Mouse (Mus musculus) midbrain, postnatal 0 days (tissue): ENCODE data around the gene Rbpj. TPM values are rescaled to one million over a fixed set of nuclear protein-coding genes. Genes with fewer than 3 reads are reported as not detected.
"Not testable (repeated sequence)": the region's sequence is repeated elsewhere in the genome, so short reads cannot be mapped to it uniquely, and the experiment has no call there.

Experiments used
- ATAC-seq: fragments of 200-750 bp; cut with Nextera tagmentation; 2 replicates; pipeline ENCODE4 v1.8.0; 2017; ENCODE audit warnings: moderate number of reproducible peaks, mild to moderate bottlenecking, moderate TSS enrichment, moderate library complexity; ENCODE audit not compliant: low FRiP score
- DNase-seq: peaks from one replicate; pipeline ENCODE4 v3.0.0-alpha.2; 2015; ENCODE audit warnings: low spot score
- H3K27ac ChIP-seq: fragments of 300-500 bp; sonication (generic); 2 replicates; pipeline ENCODE4 v1.5.1; 2014; ENCODE audit warnings: low read depth, mild to moderate bottlenecking, low read length, mixed read lengths
- H3K27me3 ChIP-seq: fragments of 300-500 bp; sonication (generic); 2 replicates; pipeline ENCODE4 v1.6.1; 2014; ENCODE audit warnings: low read length, control low read depth, mixed read lengths; ENCODE audit not compliant: insufficient read depth
- H3K36me3 ChIP-seq: fragments of 300-500 bp; sonication (generic); 2 replicates; pipeline ENCODE4 v1.6.1; 2014; ENCODE audit warnings: low read length, control low read depth, mixed read lengths; ENCODE audit not compliant: insufficient read depth
- H3K4me1 ChIP-seq: fragments of 300-500 bp; sonication (generic); 2 replicates; pipeline ENCODE4 v1.6.1; 2014; ENCODE audit warnings: mild to moderate bottlenecking, control low read depth, antibody characterized with exemption, low read length, mixed read lengths; ENCODE audit not compliant: insufficient read depth
- H3K4me2 ChIP-seq: fragments of 300-500 bp; sonication (generic); 2 replicates; pipeline ENCODE4 v1.6.1; 2014; ENCODE audit warnings: low read depth, mild to moderate bottlenecking, low read length, mixed read lengths; ENCODE audit not compliant: poor library complexity, severe bottlenecking
- H3K4me3 ChIP-seq: fragments of 300-500 bp; sonication (generic); 2 replicates; pipeline ENCODE4 v1.5.1; 2014; ENCODE audit warnings: low read depth, mild to moderate bottlenecking, low read length, moderate library complexity
- H3K9ac ChIP-seq: fragments of 300-500 bp; sonication (generic); replicated peaks from 2 replicates; pipeline ENCODE4 v1.6.1; 2014; ENCODE audit warnings: mild to moderate bottlenecking, low read length, moderate library complexity, mixed read lengths; ENCODE audit not compliant: poor library complexity, severe bottlenecking
- H3K9me3 ChIP-seq: fragments of 300-500 bp; sonication (generic); 2 replicates; pipeline ENCODE4 v1.6.1; 2016; ENCODE audit warnings: low read length, control low read depth
- CTCF ChIP-seq: IDR thresholded peaks from 2 replicates; pipeline ENCODE4 v1.5.1; 2016; ENCODE audit warnings: antibody characterized with exemption, mild to moderate bottlenecking
- WGBS: fragments of 180-500 bp; shearing (Covaris S2); extraction: QIAGEN DNeasy Blood & Tissue Kit; methylation state at CpG from one replicate; pipeline ENCODE4 v1.1.7; 2014; 5-methylcytosine and 5-hydroxymethylcytosine counted together
- polyA plus RNA-seq: library from polyadenylated mRNA; unstranded; fragments of >200 nt; fragmentation: Nextera tagmentation; extraction: Ambion mirVana; gene quantifications from 2 replicates; pipeline ENCODE4 v1.2.1, GENCODE M21; 2015
- total RNA-seq: library from RNA; depleted of rRNA; stranded (reverse); fragments of >200 nt; gene quantifications from 2 replicates; pipeline ENCODE4 v1.2.3, GENCODE M21; 2014

Gene Rbpj
- total and polyA plus RNA-seq, 2 experiments from 2014 or later = 14.8 to 21.0 TPM

DNA sequence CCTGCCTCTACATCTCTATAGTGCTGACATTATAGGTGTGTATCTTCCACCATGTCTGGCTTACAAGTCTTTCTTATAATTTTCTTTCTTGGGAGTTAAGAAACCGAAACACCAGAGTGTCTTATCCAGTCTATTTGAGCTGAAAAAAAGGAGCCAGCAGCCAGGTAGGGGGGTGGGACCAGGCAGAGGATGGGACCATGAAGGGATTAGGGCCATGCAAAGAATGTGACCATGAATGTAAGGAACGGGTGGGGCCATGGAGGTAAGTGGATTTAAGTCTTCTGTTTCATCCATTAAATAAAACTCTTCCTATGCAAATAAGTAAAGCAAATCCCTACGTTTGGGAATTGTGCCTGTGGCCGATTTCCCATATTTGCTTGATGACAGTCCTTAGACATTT lies 78.0 kb downstream of the Rbpj start:
- H3K4me2 ChIP-seq = no peak overlapping the region
- H3K4me1 ChIP-seq = no peaks in the 10 kb centered on the region
- H3K36me3 ChIP-seq = no peaks in the 10 kb centered on the region
- no peak for ATAC-seq
- DNase-seq = no peak
- H3K27me3 ChIP-seq = no peaks in the 10 kb centered on the region
- H3K9me3 ChIP-seq = no peaks in the 10 kb centered on the region
- H3K4me3 ChIP-seq = no peak overlapping the region
- no peak for TF ChIP-seq CTCF
- no peak overlapping the region for H3K27ac ChIP-seq
- no peak overlapping the region for H3K9ac ChIP-seq
- WGBS = 75% methylated on average over 4 of the region's 4 CpGs

DNA sequence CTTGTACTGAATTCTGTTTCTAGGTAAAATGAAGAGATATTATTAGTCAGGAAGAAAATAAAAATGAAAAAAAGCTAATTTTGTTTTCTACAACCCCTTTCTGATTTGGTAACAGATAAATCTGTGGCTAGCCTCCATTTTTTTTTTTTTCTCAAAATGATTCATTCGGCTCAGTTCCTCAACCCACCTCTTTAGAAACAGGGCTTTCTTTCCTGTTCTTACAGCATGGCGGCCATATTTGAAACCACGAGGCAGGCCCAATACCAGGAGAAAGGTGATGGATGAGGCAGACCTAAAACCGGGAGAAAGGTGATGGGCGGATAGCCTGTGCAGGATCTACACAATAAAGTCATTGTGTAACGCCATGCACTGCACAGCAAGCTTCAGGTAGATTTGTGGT lies 80.5 kb downstream of the Rbpj start:
- Histone ChIP-seq H3K4me3 (no peak overlapping the region), H3K27ac (no peak overlapping the region), H3K4me2 (no peak overlapping the region), H3K36me3 (no peaks in the 10 kb centered on the region), H3K9ac (no peak overlapping the region), H3K9me3 (no peaks in the 10 kb centered on the region), H3K4me1 (no peaks in the 10 kb centered on the region), H3K27me3 (no peaks in the 10 kb centered on the region)
- DNase-seq (no peak), ATAC-seq (no peak)
- no peak for TF ChIP-seq CTCF
- 92% methylated on average over 6 of the region's 6 CpGs for WGBS

DNA sequence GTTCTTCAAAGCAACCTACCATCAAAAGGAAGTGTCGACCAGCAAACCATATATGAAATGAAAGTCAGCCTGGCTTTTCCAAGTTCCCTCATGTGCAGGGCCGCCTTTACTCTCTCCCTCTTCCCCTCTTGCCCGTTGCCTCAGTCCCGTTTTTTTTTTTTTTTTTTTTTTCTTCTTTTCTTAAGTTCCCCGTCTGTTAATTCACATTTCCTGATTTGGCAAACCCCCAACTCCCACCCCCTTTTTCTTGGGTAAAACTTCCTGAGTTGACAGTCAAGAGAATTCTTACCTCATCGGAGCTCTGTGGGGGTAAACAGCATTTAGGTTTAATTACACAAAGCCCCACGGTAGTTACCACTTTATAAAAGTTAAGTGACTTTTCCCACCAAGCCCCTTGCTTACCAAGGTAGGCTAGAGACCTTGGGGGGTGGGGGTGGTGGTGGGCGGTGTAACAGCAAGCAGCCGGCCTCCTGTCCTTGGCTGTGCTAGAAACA lies 81.1 kb downstream of the Rbpj start:
- DNase-seq = no peak
- no peak for TF ChIP-seq CTCF
- no peak overlapping the region for H3K4me2 ChIP-seq
- no peak overlapping the region for H3K27ac ChIP-seq
- no peak overlapping the region for H3K4me3 ChIP-seq
- H3K9me3 ChIP-seq = no peaks in the 10 kb centered on the region
- H3K27me3 ChIP-seq = no peaks in the 10 kb centered on the region
- H3K9ac ChIP-seq = no peak overlapping the region
- H3K4me1 ChIP-seq = no peaks in the 10 kb centered on the region
- WGBS = 70% methylated on average over 9 of the region's 9 CpGs
- ATAC-seq = no peak
- H3K36me3 ChIP-seq = no peaks in the 10 kb centered on the region

DNA sequence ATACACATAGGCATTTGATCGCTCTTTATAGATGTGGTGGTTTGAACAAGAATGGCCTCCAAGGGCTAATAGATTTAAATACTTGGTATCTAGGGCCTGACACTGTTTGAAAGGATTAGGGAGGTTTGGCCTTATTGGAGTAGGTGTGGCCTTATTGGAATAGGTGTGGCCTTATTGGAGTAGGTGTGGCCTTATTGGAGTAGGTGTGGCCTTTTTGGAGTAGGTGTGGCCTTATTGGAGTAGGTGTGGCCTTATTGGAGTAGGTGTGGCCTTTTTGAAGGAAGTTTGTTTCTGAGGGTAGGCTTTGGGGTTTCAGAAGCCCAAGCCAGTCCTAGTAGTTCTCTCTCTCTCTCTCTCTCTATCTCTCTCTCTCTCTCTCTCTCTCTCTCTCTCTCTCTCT lies 84.4 kb downstream of the Rbpj start:
- H3K27me3 ChIP-seq, H3K9ac ChIP-seq, H3K4me1 ChIP-seq, H3K4me3 ChIP-seq, H3K4me2 ChIP-seq, H3K27ac ChIP-seq, H3K36me3 ChIP-seq, ATAC-seq, DNase-seq, H3K9me3 ChIP-seq: not testable (repeated sequence)
- 100% methylated on average over 1 of the region's 1 CpGs for WGBS

DNA sequence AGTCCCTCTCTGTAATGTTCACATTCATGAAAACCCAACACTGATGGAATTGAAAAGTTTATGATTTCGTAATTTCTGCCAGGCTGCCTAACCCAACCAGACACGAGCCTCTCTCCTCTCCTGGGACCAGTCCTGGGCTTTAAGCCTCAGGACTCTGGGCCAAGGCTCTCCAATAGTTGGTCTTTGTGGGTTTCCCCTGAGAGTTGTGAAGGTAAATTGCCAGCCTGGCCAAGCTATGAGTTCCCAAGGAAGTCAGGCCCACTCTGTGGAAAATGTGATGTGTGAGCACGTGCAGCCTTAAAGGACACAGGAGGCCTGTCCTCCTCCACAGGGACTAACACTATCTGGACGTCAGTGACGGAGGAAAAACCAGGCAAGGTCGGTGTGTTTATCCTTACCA lies 85.4 kb downstream of the Rbpj start:
- Histone ChIP-seq H3K27ac (no peak overlapping the region), H3K9me3 (no peaks in the 10 kb centered on the region), H3K4me2 (no peak overlapping the region), H3K4me1 (no peaks in the 10 kb centered on the region), H3K9ac (no peak overlapping the region), H3K27me3 (no peaks in the 10 kb centered on the region), H3K4me3 (no peak overlapping the region), H3K36me3 (no peaks in the 10 kb centered on the region)
- DNase-seq = no peak
- ATAC-seq = no peak
- TF ChIP-seq CTCF = no peak
- 83% methylated on average over 6 of the region's 6 CpGs for WGBS

DNA sequence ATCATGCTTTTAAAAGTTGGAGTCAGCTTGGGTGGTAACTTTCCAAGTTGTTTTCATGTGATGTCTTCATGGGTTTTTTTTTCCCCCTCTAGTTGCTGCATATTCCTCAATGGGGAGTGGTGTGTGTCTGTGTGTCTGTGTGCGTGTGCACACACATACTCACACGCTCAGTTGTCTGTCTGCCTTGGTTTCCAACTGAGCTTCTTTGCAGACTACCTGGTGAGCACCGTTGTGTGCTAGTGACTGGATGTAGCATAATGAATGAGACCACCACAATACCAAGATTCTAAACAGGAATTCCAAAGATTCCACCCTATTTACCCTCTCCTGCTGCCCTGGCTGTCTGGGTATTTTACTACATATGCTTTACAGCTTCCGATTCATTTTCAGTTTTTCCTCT lies 86.0 kb downstream of the Rbpj start:
- DNase-seq = no peak
- H3K27me3 ChIP-seq = no peaks in the 10 kb centered on the region
- no peaks in the 10 kb centered on the region for H3K4me1 ChIP-seq
- H3K27ac ChIP-seq = no peak overlapping the region
- WGBS = 57% methylated on average over 4 of the region's 4 CpGs
- no peaks in the 10 kb centered on the region for H3K36me3 ChIP-seq
- no peak for ATAC-seq
- H3K4me2 ChIP-seq = no peak overlapping the region
- TF ChIP-seq CTCF = no peak
- H3K9me3 ChIP-seq = no peaks in the 10 kb centered on the region
- H3K9ac ChIP-seq = no peak overlapping the region
- no peak overlapping the region for H3K4me3 ChIP-seq
